Mouse (Mus musculus): ENCODE measurements around the gene Slc15a5. TPM values are rescaled to one million over a fixed set of nuclear protein-coding genes. Genes with fewer than 3 reads are reported as not detected.

Slc15a5 gene
- polyA plus RNA-seq, 1 experiment from 2014 or later = not detected

GRCm38 (mm10) chr6:138070720-138071504 is 8.8 kb downstream of the Slc15a5 start:
- 84% methylated on average over 13 of the region's 13 CpGs for WGBS
- ATAC-seq = no peak
- no peaks in the 10 kb centered on the region for H3K27me3 ChIP-seq (replicated peaks; ENCODE audit: control insufficient read depth, insufficient read depth, low read length)

GRCm38 (mm10) chr6:138069921-138070320 is 9.8 kb downstream of the Slc15a5 start:
- no peaks in the 10 kb centered on the region for H3K36me3 ChIP-seq (ENCODE audit: control insufficient read depth, insufficient read depth, low read length)
- WGBS = 93% methylated on average over 10 of the region's 10 CpGs

More at GRCm38 (mm10) chr6:138070720-138071504, 8.8 kb downstream of the Slc15a5 start:
- H3K36me3 ChIP-seq (ENCODE audit: control insufficient read depth, insufficient read depth, low read length) = no peaks in the 10 kb centered on the region
- no peaks in the 10 kb centered on the region for H3K4me1 ChIP-seq (ENCODE audit: control insufficient read depth, insufficient read depth, low read length)
- H3K9ac ChIP-seq (ENCODE audit: low read depth, low read length) = no peak overlapping the region
- H3K27ac ChIP-seq (ENCODE audit: low read length) = no peak overlapping the region
- H3K4me3 ChIP-seq (ENCODE audit: low read length) = no peak overlapping the region
- H3K4me2 ChIP-seq (ENCODE audit: low read depth, low read length) = no peak overlapping the region
- no peaks in the 10 kb centered on the region for H3K9me3 ChIP-seq (ENCODE audit: control insufficient read depth, low read length)

GRCm38 (mm10) chr6:138055572-138055971 is 24.1 kb downstream of the Slc15a5 start:
- Histone ChIP-seq H3K27ac (ENCODE audit: low read length) (no peak overlapping the region), H3K9me3 (ENCODE audit: control insufficient read depth, low read length) (no peaks in the 10 kb centered on the region), H3K4me2 (ENCODE audit: low read depth, low read length) (no peak overlapping the region), H3K27me3 (replicated peaks; ENCODE audit: control insufficient read depth, insufficient read depth, low read length) (no peaks in the 10 kb centered on the region), H3K4me3 (ENCODE audit: low read length) (no peak overlapping the region), H3K36me3 (ENCODE audit: control insufficient read depth, insufficient read depth, low read length) (no peaks in the 10 kb centered on the region), H3K4me1 (ENCODE audit: control insufficient read depth, insufficient read depth, low read length) (no peaks in the 10 kb centered on the region), H3K9ac (ENCODE audit: low read depth, low read length) (no peak overlapping the region)
- ATAC-seq = no peak
- 37% methylated on average over 15 of the region's 15 CpGs for WGBS

More at GRCm38 (mm10) chr6:138069921-138070320, 9.8 kb downstream of the Slc15a5 start:
- H3K4me1 ChIP-seq (ENCODE audit: control insufficient read depth, insufficient read depth, low read length) = no peaks in the 10 kb centered on the region
- no peak overlapping the region for H3K9ac ChIP-seq (ENCODE audit: low read depth, low read length)
- H3K4me3 ChIP-seq (ENCODE audit: low read length) = no peak overlapping the region
- no peak for ATAC-seq
- no peak overlapping the region for H3K27ac ChIP-seq (ENCODE audit: low read length)
- no peaks in the 10 kb centered on the region for H3K9me3 ChIP-seq (ENCODE audit: control insufficient read depth, low read length)
- no peaks in the 10 kb centered on the region for H3K27me3 ChIP-seq (replicated peaks; ENCODE audit: control insufficient read depth, insufficient read depth, low read length)
- H3K4me2 ChIP-seq (ENCODE audit: low read depth, low read length) = no peak overlapping the region

GRCm38 (mm10) chr6:138054956-138055355 is 24.8 kb downstream of the Slc15a5 start:
- Histone ChIP-seq H3K9me3 (ENCODE audit: control insufficient read depth, low read length) (no peaks in the 10 kb centered on the region), H3K4me3 (ENCODE audit: low read length) (no peak overlapping the region), H3K4me2 (ENCODE audit: low read depth, low read length) (no peak overlapping the region), H3K27me3 (replicated peaks; ENCODE audit: control insufficient read depth, insufficient read depth, low read length) (no peaks in the 10 kb centered on the region), H3K4me1 (ENCODE audit: control insufficient read depth, insufficient read depth, low read length) (no peaks in the 10 kb centered on the region), H3K36me3 (ENCODE audit: control insufficient read depth, insufficient read depth, low read length) (no peaks in the 10 kb centered on the region), H3K27ac (ENCODE audit: low read length) (no peak overlapping the region), H3K9ac (ENCODE audit: low read depth, low read length) (no peak overlapping the region)
- ATAC-seq = no peak
- 83% methylated on average over 12 of the region's 12 CpGs for WGBS

- H3K4me1 ChIP-seq (ENCODE audit: control insufficient read depth, insufficient read depth, low read length) = no peaks in the 10 kb centered on the region
- no peak overlapping the region for H3K4me3 ChIP-seq (ENCODE audit: low read length)
- no peak overlapping the region for H3K27ac ChIP-seq (ENCODE audit: low read length)
- no peak overlapping the region for H3K4me2 ChIP-seq (ENCODE audit: low read depth, low read length)
- no peaks in the 10 kb centered on the region for H3K9me3 ChIP-seq (ENCODE audit: control insufficient read depth, low read length)
- H3K27me3 ChIP-seq (replicated peaks; ENCODE audit: control insufficient read depth, insufficient read depth, low read length) = no peaks in the 10 kb centered on the region
- ATAC-seq = no peak
- WGBS = 51% methylated on average over 1 of the region's 1 CpGs
- H3K9ac ChIP-seq (ENCODE audit: low read depth, low read length) = no peak overlapping the region
- H3K36me3 ChIP-seq (ENCODE audit: control insufficient read depth, insufficient read depth, low read length) = no peaks in the 10 kb centered on the region
Observed at GRCm38 (mm10) chr6:138054166-138054565, 25.6 kb downstream of the Slc15a5 start.

- WGBS = 85% methylated on average over 9 of the region's 9 CpGs
- Histone ChIP-seq H3K36me3 (ENCODE audit: control insufficient read depth, insufficient read depth, low read length) (no peaks in the 10 kb centered on the region), H3K27me3 (replicated peaks; ENCODE audit: control insufficient read depth, insufficient read depth, low read length) (no peaks in the 10 kb centered on the region), H3K27ac (ENCODE audit: low read length) (no peak overlapping the region), H3K4me3 (ENCODE audit: low read length) (no peak overlapping the region), H3K4me1 (ENCODE audit: control insufficient read depth, insufficient read depth, low read length) (no peaks in the 10 kb centered on the region), H3K9me3 (ENCODE audit: control insufficient read depth, low read length) (no peaks in the 10 kb centered on the region), H3K9ac (ENCODE audit: low read depth, low read length) (no peak overlapping the region), H3K4me2 (ENCODE audit: low read depth, low read length) (no peak overlapping the region)
- ATAC-seq = no peak
Observed at GRCm38 (mm10) chr6:138053686-138054085, 26.0 kb downstream of the Slc15a5 start.

- no peaks in the 10 kb centered on the region for H3K27me3 ChIP-seq (replicated peaks; ENCODE audit: control insufficient read depth, insufficient read depth, low read length)
- no peak for ATAC-seq
- H3K4me2 ChIP-seq (ENCODE audit: low read depth, low read length) = no peak overlapping the region
- H3K9ac ChIP-seq (ENCODE audit: low read depth, low read length) = no peak overlapping the region
- no peak overlapping the region for H3K27ac ChIP-seq (ENCODE audit: low read length)
- H3K36me3 ChIP-seq (ENCODE audit: control insufficient read depth, insufficient read depth, low read length) = no peaks in the 10 kb centered on the region
- no peaks in the 10 kb centered on the region for H3K9me3 ChIP-seq (ENCODE audit: control insufficient read depth, low read length)
- no peak overlapping the region for H3K4me3 ChIP-seq (ENCODE audit: low read length)
- WGBS = 93% methylated on average over 2 of the region's 2 CpGs
- H3K4me1 ChIP-seq (ENCODE audit: control insufficient read depth, insufficient read depth, low read length) = no peaks in the 10 kb centered on the region
Observed at GRCm38 (mm10) chr6:138045364-138045763, 34.4 kb downstream of the Slc15a5 start.

- Histone ChIP-seq H3K9me3 (ENCODE audit: control insufficient read depth, low read length) (peaks cover under 1% of the 10 kb centered on the region; the same call in 1 of the 2 replicates), H3K4me3 (ENCODE audit: low read length) (no peak overlapping the region), H3K27me3 (replicated peaks; ENCODE audit: control insufficient read depth, insufficient read depth, low read length) (no peaks in the 10 kb centered on the region), H3K4me1 (ENCODE audit: control insufficient read depth, insufficient read depth, low read length) (no peaks in the 10 kb centered on the region), H3K9ac (ENCODE audit: low read depth, low read length) (no peak overlapping the region), H3K27ac (ENCODE audit: low read length) (no peak overlapping the region), H3K36me3 (ENCODE audit: control insufficient read depth, insufficient read depth, low read length) (no peaks in the 10 kb centered on the region), H3K4me2 (ENCODE audit: low read depth, low read length) (no peak overlapping the region)
- 95% methylated on average over 5 of the region's 5 CpGs for WGBS
- no peak for ATAC-seq
Observed at GRCm38 (mm10) chr6:138042891-138043290, 36.8 kb downstream of the Slc15a5 start.

- ATAC-seq = no peak
- WGBS = 87% methylated on average over 4 of the region's 4 CpGs
- Histone ChIP-seq H3K9me3 (ENCODE audit: control insufficient read depth, low read length) (peaks cover 4% of the 10 kb centered on the region; the same call in 1 of the 2 replicates), H3K9ac (ENCODE audit: low read depth, low read length) (no peak overlapping the region), H3K4me3 (ENCODE audit: low read length) (no peak overlapping the region), H3K4me2 (ENCODE audit: low read depth, low read length) (no peak overlapping the region), H3K36me3 (ENCODE audit: control insufficient read depth, insufficient read depth, low read length) (no peaks in the 10 kb centered on the region), H3K27me3 (replicated peaks; ENCODE audit: control insufficient read depth, insufficient read depth, low read length) (no peaks in the 10 kb centered on the region), H3K4me1 (ENCODE audit: control insufficient read depth, insufficient read depth, low read length) (no peaks in the 10 kb centered on the region), H3K27ac (ENCODE audit: low read length) (no peak overlapping the region)
Observed at GRCm38 (mm10) chr6:138041865-138042264, 37.9 kb downstream of the Slc15a5 start.

Measured in intestine, embryonic 16.5 days (tissue).